Mouse (Mus musculus) liver, embryonic 16.5 days (tissue): Measurements from ENCODE around the gene Tmem91. TPM values are rescaled to one million over a fixed set of nuclear protein-coding genes. Genes with fewer than 3 reads are reported as not detected.
A peak's percentile ranks its signal among the peaks of the same experiment; 100 is the strongest.
"Not testable (repeated sequence)": the region's sequence is repeated elsewhere in the genome, so short reads cannot be mapped to it uniquely, and the experiment has no call there.

Experiments used
- ATAC-seq: fragments of 200-750 bp; cut with Nextera tagmentation; 2 replicates; pipeline ENCODE4 v1.8.0; 2017; ENCODE audit warnings: low read depth, mild to moderate bottlenecking, moderate number of reproducible peaks, moderate library complexity
- H3K27ac ChIP-seq: fragments of 300-500 bp; sonication (generic); 2 replicates; pipeline ENCODE4 v1.5.1; 2014; ENCODE audit warnings: mild to moderate bottlenecking, low read length
- H3K27me3 ChIP-seq: fragments of 300-500 bp; sonication (generic); 2 replicates; pipeline ENCODE4 v1.6.1; 2014; ENCODE audit warnings: low read depth, low read length, mixed read lengths; ENCODE audit not compliant: control insufficient read depth, insufficient read depth
- H3K36me3 ChIP-seq: fragments of 300-500 bp; sonication (generic); 2 replicates; pipeline ENCODE4 v1.6.1; 2014; ENCODE audit warnings: mild to moderate bottlenecking; ENCODE audit not compliant: control insufficient read depth, insufficient read depth
- H3K4me1 ChIP-seq: fragments of 300-500 bp; sonication (generic); 2 replicates; pipeline ENCODE4 v1.6.1; 2014; ENCODE audit warnings: low read depth, low read length, mixed read lengths; ENCODE audit not compliant: control insufficient read depth
- H3K4me2 ChIP-seq: fragments of 300-500 bp; sonication (generic); 2 replicates; pipeline ENCODE4 v1.6.1; 2014; ENCODE audit warnings: low read depth, low read length, mixed read lengths
- H3K4me3 ChIP-seq: fragments of 300-500 bp; sonication (generic); 2 replicates; pipeline ENCODE4 v1.5.1; 2014; ENCODE audit warnings: low read depth, mild to moderate bottlenecking, low read length
- H3K9ac ChIP-seq: fragments of 300-500 bp; sonication (generic); 2 replicates; pipeline ENCODE4 v1.6.1; 2014; ENCODE audit warnings: low read depth, low read length
- H3K9me3 ChIP-seq: fragments of 300-500 bp; sonication (generic); replicated peaks from 2 replicates; pipeline ENCODE4 v1.6.1; 2016; ENCODE audit warnings: low read length; ENCODE audit not compliant: control insufficient read depth
- WGBS: fragments of 180-500 bp; shearing (Covaris S2); extraction: QIAGEN DNeasy Blood & Tissue Kit; methylation state at CpG from one replicate; pipeline ENCODE4 v1.1.7; 2014; ENCODE audit not compliant: insufficient replicate concordance; 5-methylcytosine and 5-hydroxymethylcytosine counted together
- polyA plus RNA-seq: library from polyadenylated mRNA; unstranded; fragments of >200 nt; fragmentation: Nextera tagmentation; extraction: Ambion mirVana; gene quantifications from 2 replicates; pipeline ENCODE4 v1.2.1, GENCODE M21; 2015

The Tmem91 gene
- polyA plus RNA-seq = 0.78 and 1.3 TPM in 2 replicates

GRCm38 (mm10) chr7:25674719-25675300 is at the start of gene Tmem91:
Tmem91 (minus strand) TSS chr7:25675166.
- Histone ChIP-seq H3K9ac (no peak within 1 kb of the TSS), H3K9me3 (no peaks in the 10 kb centered on the region)
- ATAC-seq = 0 out of 2 replicates have a peak, but pooled peaks have one; percentile 15

DNA sequence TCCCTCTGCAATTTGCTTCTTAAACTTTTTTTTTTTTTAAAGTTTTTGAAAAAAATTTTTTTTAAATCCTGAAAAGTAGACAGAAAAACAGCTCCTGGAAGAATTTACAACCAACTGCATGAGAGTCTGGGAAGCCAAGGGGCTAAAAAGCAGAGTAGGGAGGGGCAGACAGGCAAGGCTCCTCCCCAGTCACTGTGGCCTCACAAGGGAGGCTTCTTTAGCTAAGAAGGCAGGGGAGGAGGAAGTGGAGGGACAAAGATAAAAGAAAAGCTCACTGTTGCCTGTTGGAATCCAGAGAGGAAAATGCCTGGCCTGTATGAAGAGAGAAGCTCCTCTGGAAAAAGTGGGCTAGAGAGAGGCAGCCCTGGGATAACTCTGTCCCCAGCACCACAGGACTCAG is 46.8 kb upstream of the Tmem91 start:
- H3K4me3 ChIP-seq, H3K27ac ChIP-seq, H3K9ac ChIP-seq, H3K4me2 ChIP-seq, H3K9me3 ChIP-seq, H3K27me3 ChIP-seq, ATAC-seq: not testable (repeated sequence)
- Histone ChIP-seq H3K36me3 (peaks cover 53% of the 10 kb centered on the region), H3K4me1 (peaks cover 33% of the 10 kb centered on the region)

More at GRCm38 (mm10) chr7:25674719-25675300, at the start of gene Tmem91:
- peak within 1 kb of the TSS; percentile 55 for H3K4me2 ChIP-seq
- H3K27me3 ChIP-seq = peaks cover 22% of the 10 kb centered on the region
- no peak within 1 kb of the TSS for H3K27ac ChIP-seq
- H3K4me3 ChIP-seq = peak within 1 kb of the TSS; percentile 43
- 1% methylated on average over 29 of the region's 29 CpGs for WGBS
- no peaks in the 10 kb centered on the region for H3K36me3 ChIP-seq
- peaks cover 14% of the 10 kb centered on the region for H3K4me1 ChIP-seq

DNA sequence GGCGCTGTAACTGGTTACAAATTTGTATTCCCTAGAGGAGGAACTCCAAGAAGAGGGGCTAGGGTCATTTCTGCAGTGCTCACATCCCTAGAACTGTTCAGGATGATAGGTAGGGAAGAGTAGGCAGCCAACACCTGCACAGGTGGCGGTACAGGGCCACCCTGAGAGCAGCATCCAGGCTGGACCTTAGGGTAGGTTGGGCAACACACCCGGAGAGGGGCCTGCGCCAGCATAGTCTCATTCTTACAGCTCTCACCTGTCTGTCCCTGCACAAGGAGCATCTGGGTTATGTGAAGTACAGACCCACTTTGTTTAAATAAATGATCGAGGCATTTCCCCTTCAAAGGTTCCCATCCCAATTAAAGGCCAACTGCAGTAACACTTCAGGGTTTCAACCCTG is 45.8 kb upstream of the Tmem91 start:
- ATAC-seq = no peak
- peaks cover 45% of the 10 kb centered on the region for H3K36me3 ChIP-seq
- 79% methylated on average over 5 of the region's 5 CpGs for WGBS

DNA sequence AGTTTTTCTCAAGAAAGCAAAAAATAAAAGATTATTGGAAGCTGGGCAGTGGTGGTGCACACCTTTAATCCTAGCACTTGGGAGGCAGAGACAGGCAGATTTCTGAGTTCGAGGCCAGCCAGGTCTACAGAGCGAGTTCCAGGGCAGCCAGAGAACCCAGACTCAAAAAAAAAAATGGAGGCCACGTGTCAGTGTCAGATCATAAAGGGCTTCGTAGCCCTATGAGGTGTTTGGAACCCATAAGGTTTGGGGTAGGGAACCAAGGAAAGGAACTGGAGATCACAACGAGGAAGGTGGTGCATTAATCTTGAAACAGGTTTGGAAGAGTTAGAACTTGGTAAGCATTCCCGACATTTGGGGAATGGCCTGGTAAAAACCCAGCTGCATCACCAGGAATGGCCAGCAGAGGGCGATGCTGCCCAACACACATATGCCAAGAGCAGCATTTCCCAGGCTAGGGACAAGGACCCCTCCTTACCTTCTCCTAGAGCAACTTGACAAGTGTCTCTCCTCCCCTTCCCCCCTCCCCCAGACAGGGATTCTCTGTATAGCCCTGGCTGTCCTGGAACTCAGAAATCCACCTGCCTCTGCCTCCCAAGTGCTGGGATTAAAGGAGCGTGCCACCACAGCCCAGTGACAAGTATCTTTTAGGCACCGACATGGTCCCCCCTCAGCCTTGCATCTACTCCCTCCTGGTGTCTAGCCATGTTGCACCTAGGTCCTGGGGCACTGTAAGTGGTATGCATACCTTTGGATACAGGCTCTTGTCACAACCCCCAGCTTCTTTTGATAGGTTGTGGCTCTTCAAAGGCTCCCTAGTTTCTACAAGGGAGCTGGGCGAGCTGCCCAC is 45.0 kb upstream of the Tmem91 start:
- Histone ChIP-seq H3K4me2 (peak overlapping the region; percentile 87; the same call in 1 of the 2 replicates), H3K36me3 (peaks cover 45% of the 10 kb centered on the region), H3K4me1 (peaks cover 33% of the 10 kb centered on the region), H3K4me3 (no peak overlapping the region), H3K9me3 (no peaks in the 10 kb centered on the region), H3K27ac (peak overlapping the region; percentile 91), H3K9ac (no peak overlapping the region; the same call in 1 of the 2 replicates), H3K27me3 (no peaks in the 10 kb centered on the region)
- no peak for ATAC-seq
- 45% methylated on average over 10 of the region's 10 CpGs for WGBS

More for the DNA sequence above, 45.8 kb upstream of the Tmem91 start:
- Histone ChIP-seq H3K9ac (no peak overlapping the region), H3K4me1 (peaks cover 33% of the 10 kb centered on the region), H3K4me3 (no peak overlapping the region), H3K27ac (no peak overlapping the region), H3K4me2 (no peak overlapping the region), H3K9me3 (no peaks in the 10 kb centered on the region), H3K27me3 (no peaks in the 10 kb centered on the region)

DNA sequence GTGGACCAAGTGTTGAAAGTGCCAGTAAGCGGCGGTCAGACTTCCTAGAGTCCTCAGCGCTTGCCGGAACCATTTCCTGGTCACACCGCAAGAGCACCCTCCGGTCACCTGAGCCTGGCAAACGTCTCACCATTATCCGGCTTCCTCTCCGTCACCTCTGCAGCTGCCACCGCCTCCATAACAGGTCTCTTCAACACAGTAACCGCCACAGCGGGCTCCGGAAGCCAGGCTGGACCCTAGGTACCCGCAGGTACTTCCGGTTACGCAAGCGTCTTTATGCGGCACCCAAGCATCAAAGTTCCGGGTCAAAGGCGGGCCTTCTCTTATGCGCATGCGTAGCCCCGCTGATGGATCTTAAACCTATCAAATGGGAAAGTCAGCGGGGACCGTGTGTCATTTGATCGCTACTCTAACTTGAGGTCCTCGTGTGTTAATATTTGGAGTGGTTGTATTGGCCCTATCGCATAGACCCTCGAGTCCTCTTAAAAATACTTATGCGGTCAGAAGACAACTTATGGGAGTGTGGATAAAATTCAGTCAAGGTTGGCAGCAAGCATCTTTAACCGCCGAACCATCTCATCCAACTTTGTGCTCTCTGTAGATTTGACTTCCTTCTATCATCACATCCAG is 43.9 kb upstream of the Tmem91 start, which contains the start of gene Ccdc97:
TSS of gene Ccdc97 (minus strand) at position 301 of the 630 bp plus-strand sequence.
- Histone ChIP-seq H3K9me3 (no peaks in the 10 kb centered on the region), H3K36me3 (peaks cover 45% of the 10 kb centered on the region), H3K4me2 (peak within 1 kb of the TSS; percentile 87), H3K27me3 (no peaks in the 10 kb centered on the region), H3K9ac (peak within 1 kb of the TSS; percentile 90), H3K27ac (peak within 1 kb of the TSS; percentile 91), H3K4me1 (peaks cover 33% of the 10 kb centered on the region), H3K4me3 (peak within 1 kb of the TSS; percentile 90)
- WGBS = 3% methylated on average over 32 of the region's 32 CpGs
- peak; percentile 83 for ATAC-seq

- peaks cover 28% of the 10 kb centered on the region for H3K4me1 ChIP-seq
- peak overlapping the region; percentile 87 for H3K4me2 ChIP-seq
- no peak overlapping the region; the same call in 1 of the 2 replicates for H3K9ac ChIP-seq
- peaks cover 34% of the 10 kb centered on the region for H3K36me3 ChIP-seq
- no peak overlapping the region for H3K27ac ChIP-seq
- 73% methylated on average over 3 of the region's 3 CpGs for WGBS
- no peaks in the 10 kb centered on the region for H3K27me3 ChIP-seq
- ATAC-seq = no peak
- H3K9me3 ChIP-seq = no peaks in the 10 kb centered on the region
- no peak overlapping the region; the same call in 1 of the 2 replicates for H3K4me3 ChIP-seq
These were observed 42.5 kb upstream of the Tmem91 start for GRCm38 (mm10) chr7:25717478-25717877.

DNA sequence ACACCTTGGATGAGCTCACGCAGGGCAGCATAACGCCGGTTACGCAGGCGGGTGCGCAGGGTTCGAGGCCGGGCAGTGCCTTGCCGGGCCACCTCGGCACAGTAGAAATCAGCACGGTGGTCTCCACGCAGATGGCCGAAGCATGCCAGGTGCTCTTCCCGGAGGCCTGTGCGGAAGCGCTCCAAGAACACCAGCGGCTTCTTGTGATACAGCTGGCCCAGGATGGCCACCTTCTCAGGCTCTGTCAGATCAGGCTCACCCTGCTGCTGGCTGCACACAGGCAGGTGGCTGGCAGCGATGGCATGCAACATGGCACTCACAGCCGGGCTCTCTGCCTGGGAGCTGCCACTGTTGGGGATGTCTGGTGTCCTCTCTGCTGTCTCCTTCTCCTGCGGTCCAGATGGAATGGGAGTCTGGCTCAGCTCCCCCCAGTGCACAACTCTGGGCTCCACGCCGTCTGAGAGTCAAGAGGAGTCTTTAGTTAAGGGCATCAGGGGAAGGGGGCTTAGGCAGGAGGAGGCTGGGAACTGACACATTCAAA is 40.8 kb upstream of the Tmem91 start:
- ATAC-seq = no peak
- no peak overlapping the region for H3K27ac ChIP-seq
- peaks cover 29% of the 10 kb centered on the region for H3K4me1 ChIP-seq
- no peak overlapping the region for H3K4me3 ChIP-seq
- no peaks in the 10 kb centered on the region for H3K27me3 ChIP-seq
- H3K36me3 ChIP-seq = peaks cover 26% of the 10 kb centered on the region
- 90% methylated on average over 22 of the region's 22 CpGs for WGBS
- no peak overlapping the region for H3K4me2 ChIP-seq
- H3K9ac ChIP-seq = no peak overlapping the region
- no peaks in the 10 kb centered on the region for H3K9me3 ChIP-seq

GRCm38 (mm10) chr7:25714581-25714980 is 39.6 kb upstream of the Tmem91 start:
- 84% methylated on average over 8 of the region's 8 CpGs for WGBS

More at GRCm38 (mm10) chr7:25714581-25714980, 39.6 kb upstream of the Tmem91 start:
- Histone ChIP-seq H3K27ac (no peak overlapping the region), H3K4me1 (peaks cover 33% of the 10 kb centered on the region), H3K9ac (no peak overlapping the region), H3K9me3 (no peaks in the 10 kb centered on the region), H3K4me2 (no peak overlapping the region), H3K27me3 (no peaks in the 10 kb centered on the region), H3K36me3 (peaks cover 23% of the 10 kb centered on the region), H3K4me3 (no peak overlapping the region)
- ATAC-seq = no peak
